Mouse (Mus musculus): ENCODE measurements around the gene Pcif1. TPM values are rescaled to one million over a fixed set of nuclear protein-coding genes. Genes with fewer than 3 reads are reported as not detected.
A peak's percentile ranks its signal among the peaks of the same experiment; 100 is the strongest.

Gene Pcif1
- polyA plus RNA-seq, 1 experiment: 43.2 TPM

DNA sequence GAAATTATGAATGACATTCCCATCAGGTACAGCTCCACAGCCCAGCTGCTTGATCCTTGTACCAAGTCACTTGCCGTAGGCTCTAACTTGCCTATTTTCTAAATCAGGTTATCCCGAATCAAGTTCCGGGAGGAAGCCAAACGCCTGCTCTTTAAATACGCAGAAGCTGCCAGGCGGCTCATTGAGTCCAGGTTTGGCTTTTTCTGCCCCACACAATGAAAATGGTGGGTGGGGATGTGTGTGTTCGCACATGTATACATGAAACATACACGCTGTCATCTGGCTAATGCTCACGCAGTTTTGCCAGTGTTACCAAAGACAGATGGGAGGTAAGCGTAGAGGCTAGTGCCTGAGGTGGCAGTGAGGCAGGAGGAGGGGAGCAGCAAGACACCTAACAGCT, 7.5 kb downstream of the Pcif1 start:
- TF ChIP-seq E2F4 (IDR thresholded peaks at IDR 0.05; ENCODE audit: insufficient read depth) (no peak), CEBPB (IDR thresholded peaks at IDR 0.05; ENCODE audit: insufficient read depth, poor library complexity, severe bottlenecking) (no peak), USF1 (IDR thresholded peaks at IDR 0.05; ENCODE audit: low read depth) (no peak), TCF12 (IDR thresholded peaks at IDR 0.05; ENCODE audit: insufficient read depth, poor library complexity, severe bottlenecking) (no peak), MAX (IDR thresholded peaks at IDR 0.05; ENCODE audit: low read depth) (no peak), MYOD1 (IDR thresholded peaks at IDR 0.05; ENCODE audit: control insufficient read depth in 1 of 3, insufficient read length in 2 of 3, low read depth in 2 of 3) (no peak), TCF3 (IDR thresholded peaks at IDR 0.05; ENCODE audit: insufficient read length, low read depth) (no peak), SRF (IDR thresholded peaks at IDR 0.05; ENCODE audit: control insufficient read depth, insufficient read length, low read depth) (no peak), REST (IDR thresholded peaks at IDR 0.05; ENCODE audit: insufficient read depth, insufficient read length) (no peak), MYOG (IDR thresholded peaks at IDR 0.05; ENCODE audit: control insufficient read depth in 1 of 3, insufficient read depth in 1 of 3, insufficient read length in 2 of 3, low read depth in 2 of 3) (no peak), POLR2AphosphoS2 (IDR thresholded peaks at IDR 0.05; ENCODE audit: insufficient read length, low read depth) (no peak), POLR2A (IDR thresholded peaks at IDR 0.05; ENCODE audit: insufficient read length, low read depth) (no peak)
- Histone ChIP-seq H3K79me2 (ENCODE audit: control insufficient read depth, insufficient read depth) (peaks cover 8% of the 10 kb centered on the region), H3K4me2 (ENCODE audit: low read depth) (no peak overlapping the region), H3K4me3 (no peak overlapping the region), H3K36me3 (ENCODE audit: control insufficient read depth, insufficient read depth) (peaks cover 40% of the 10 kb centered on the region), H3ac (ENCODE audit: control insufficient read depth, insufficient read length) (no peak overlapping the region), H3K27me3 (ENCODE audit: control insufficient read depth, insufficient read depth, insufficient read length) (no peaks in the 10 kb centered on the region)

- H3K27me3 ChIP-seq (ENCODE audit: control insufficient read depth, insufficient read depth, insufficient read length): no peaks in the 10 kb centered on the region
Observed at GRCm38 (mm10) chr2:164888996-164889395, 9.9 kb downstream of the Pcif1 start.

DNA sequence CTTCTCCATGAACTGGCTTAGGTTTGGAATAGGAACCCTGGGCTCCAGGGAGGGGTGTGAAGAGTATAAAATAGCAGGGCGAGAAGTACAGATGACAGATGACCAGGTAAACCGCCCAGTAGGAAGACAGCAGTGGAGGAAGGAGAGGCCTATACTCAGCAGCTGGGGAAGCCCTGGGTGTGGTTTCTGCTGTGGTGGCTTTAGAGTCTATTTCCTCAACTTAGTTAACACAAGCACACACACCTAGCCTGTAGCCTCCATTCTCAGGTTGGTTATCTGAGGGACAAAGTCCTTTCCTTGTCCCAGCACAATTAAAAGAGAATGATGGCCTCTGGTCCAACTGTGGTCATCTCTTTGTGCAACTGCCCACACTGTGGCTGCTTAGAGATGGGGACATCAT, 10.9 kb downstream of the Pcif1 start:
- Histone ChIP-seq H3K36me3 (ENCODE audit: control insufficient read depth, insufficient read depth) (peaks cover 41% of the 10 kb centered on the region), H3K4me2 (ENCODE audit: low read depth) (no peak overlapping the region), H3K79me2 (ENCODE audit: control insufficient read depth, insufficient read depth) (no peaks in the 10 kb centered on the region), H3ac (ENCODE audit: control insufficient read depth, insufficient read length) (no peak overlapping the region), H3K4me3 (no peak overlapping the region), H3K27me3 (ENCODE audit: control insufficient read depth, insufficient read depth, insufficient read length) (no peaks in the 10 kb centered on the region)
- peak; percentile 19 for TF ChIP-seq POLR2AphosphoS2 (IDR thresholded peaks at IDR 0.05; ENCODE audit: insufficient read length, low read depth)
- TF ChIP-seq TCF3 (IDR thresholded peaks at IDR 0.05; ENCODE audit: insufficient read length, low read depth): no peak

More at GRCm38 (mm10) chr2:164888996-164889395, 9.9 kb downstream of the Pcif1 start:
- Histone ChIP-seq H3K4me3 (no peak overlapping the region), H3K36me3 (ENCODE audit: control insufficient read depth, insufficient read depth) (peaks cover 41% of the 10 kb centered on the region), H3ac (ENCODE audit: control insufficient read depth, insufficient read length) (no peak overlapping the region), H3K79me2 (ENCODE audit: control insufficient read depth, insufficient read depth) (no peaks in the 10 kb centered on the region), H3K4me2 (ENCODE audit: low read depth) (no peak overlapping the region)
- no peak for TF ChIP-seq TCF12 (IDR thresholded peaks at IDR 0.05; ENCODE audit: insufficient read depth, poor library complexity, severe bottlenecking)
- peak; percentile 74 for TF ChIP-seq POLR2AphosphoS2 (IDR thresholded peaks at IDR 0.05; ENCODE audit: insufficient read length, low read depth)

GRCm38 (mm10) chr2:164890411-164891049, 11.4 kb downstream of the Pcif1 start:
- Histone ChIP-seq H3K27me3 (ENCODE audit: control insufficient read depth, insufficient read depth, insufficient read length) (no peaks in the 10 kb centered on the region), H3K4me2 (ENCODE audit: low read depth) (no peak overlapping the region), H3K79me2 (ENCODE audit: control insufficient read depth, insufficient read depth) (no peaks in the 10 kb centered on the region), H3K4me3 (no peak overlapping the region), H3K36me3 (ENCODE audit: control insufficient read depth, insufficient read depth) (peaks cover 41% of the 10 kb centered on the region), H3ac (ENCODE audit: control insufficient read depth, insufficient read length) (no peak overlapping the region)
- TF ChIP-seq POLR2AphosphoS2 (IDR thresholded peaks at IDR 0.05; ENCODE audit: insufficient read length, low read depth): peak; percentile 71
- TF ChIP-seq POLR2A (IDR thresholded peaks at IDR 0.05; ENCODE audit: insufficient read length, low read depth): no peak

GRCm38 (mm10) chr2:164891056-164891834, 12.1 kb downstream of the Pcif1 start:
- Histone ChIP-seq H3K79me2 (ENCODE audit: control insufficient read depth, insufficient read depth) (no peaks in the 10 kb centered on the region), H3K36me3 (ENCODE audit: control insufficient read depth, insufficient read depth) (peaks cover 38% of the 10 kb centered on the region), H3K4me3 (no peak overlapping the region), H3K27me3 (ENCODE audit: control insufficient read depth, insufficient read depth, insufficient read length) (no peaks in the 10 kb centered on the region), H3ac (ENCODE audit: control insufficient read depth, insufficient read length) (no peak overlapping the region), H3K4me2 (ENCODE audit: low read depth) (no peak overlapping the region)
- no peak for TF ChIP-seq POLR2A (IDR thresholded peaks at IDR 0.05; ENCODE audit: insufficient read length, low read depth)
- TF ChIP-seq POLR2AphosphoS2 (IDR thresholded peaks at IDR 0.05; ENCODE audit: insufficient read length, low read depth): no peak
- no peak for TF ChIP-seq TCF3 (IDR thresholded peaks at IDR 0.05; ENCODE audit: insufficient read length, low read depth)
- TF ChIP-seq SRF (IDR thresholded peaks at IDR 0.05; ENCODE audit: control insufficient read depth, insufficient read length, low read depth): no peak
- no peak for TF ChIP-seq MYOG (IDR thresholded peaks at IDR 0.05; ENCODE audit: control insufficient read depth in 1 of 3, insufficient read depth in 1 of 3, insufficient read length in 2 of 3, low read depth in 2 of 3)
- TF ChIP-seq E2F4 (IDR thresholded peaks at IDR 0.05; ENCODE audit: insufficient read depth): no peak
- no peak for TF ChIP-seq TCF12 (IDR thresholded peaks at IDR 0.05; ENCODE audit: insufficient read depth, poor library complexity, severe bottlenecking)
- TF ChIP-seq USF1 (IDR thresholded peaks at IDR 0.05; ENCODE audit: low read depth): no peak
- TF ChIP-seq REST (IDR thresholded peaks at IDR 0.05; ENCODE audit: insufficient read depth, insufficient read length): no peak
- no peak for TF ChIP-seq CEBPB (IDR thresholded peaks at IDR 0.05; ENCODE audit: insufficient read depth, poor library complexity, severe bottlenecking)
- no peak for TF ChIP-seq MAX (IDR thresholded peaks at IDR 0.05; ENCODE audit: low read depth)
- no peak for TF ChIP-seq MYOD1 (IDR thresholded peaks at IDR 0.05; ENCODE audit: control insufficient read depth in 1 of 3, insufficient read length in 2 of 3, low read depth in 2 of 3)
